Mouse (Mus musculus) cerebellum, postnatal 10 days (tissue): ENCODE measurements at regions not wholly inside any gene's neighbourhood (a gene's known extent, or its start where the extent isn't known, plus 50 kb on each side); places are given as distances from the start of the nearest gene placed in this dataset.

Source experiments
- DNase-seq, 2 experiments: peaks; one replicate each; pipeline ENCODE4 v3.0.0; 2021; ENCODE audit warnings: mixed read lengths in 2 of 2

- no peak for DNase-seq
Observed at GRCm38 (mm10) chr13:37572983-37573382, 205.2 kb upstream of the Rreb1 start.

GRCm38 (mm10) chr13:37579231-37579630 is 199.0 kb upstream of the Rreb1 start:
- peak; percentile 28 to 31 for DNase-seq

- peak; percentile 76 to 86 for DNase-seq
Observed at GRCm38 (mm10) chr13:37579775-37580174, 198.4 kb upstream of the Rreb1 start.

- no peak for DNase-seq
Observed at GRCm38 (mm10) chr13:37580806-37581205, 197.4 kb upstream of the Rreb1 start.

- no peak for DNase-seq
Observed at GRCm38 (mm10) chr13:37581374-37581773, 196.8 kb upstream of the Rreb1 start.

- DNase-seq, result no peak
Observed at GRCm38 (mm10) chr13:37585476-37585875, 192.7 kb upstream of the Rreb1 start.

GRCm38 (mm10) chr13:37586511-37586910 is 191.7 kb upstream of the Rreb1 start:
- no peak for DNase-seq

- DNase-seq, result no peak
Observed at GRCm38 (mm10) chr13:37587911-37588310, 190.3 kb upstream of the Rreb1 start.

GRCm38 (mm10) chr13:37588528-37589176 is 189.5 kb upstream of the Rreb1 start:
- no peak for DNase-seq

GRCm38 (mm10) chr13:37592149-37592548 is 186.1 kb upstream of the Rreb1 start:
- no peak for DNase-seq

GRCm38 (mm10) chr13:37595196-37595595 is 183.0 kb upstream of the Rreb1 start:
- DNase-seq, result no peak

GRCm38 (mm10) chr13:37597575-37597974 is 180.6 kb upstream of the Rreb1 start:
- no peak for DNase-seq

GRCm38 (mm10) chr13:37598165-37598775 is 179.9 kb upstream of the Rreb1 start:
- DNase-seq, result no peak

GRCm38 (mm10) chr13:37599679-37600078 is 178.5 kb upstream of the Rreb1 start:
- DNase-seq, result no peak

- no peak for DNase-seq
Observed at GRCm38 (mm10) chr13:37600172-37600571, 178.0 kb upstream of the Rreb1 start.

GRCm38 (mm10) chr13:37601068-37601467 is 177.1 kb upstream of the Rreb1 start:
- DNase-seq, result no peak

- DNase-seq, result peak; percentile 54 to 66
Observed at GRCm38 (mm10) chr13:37602256-37602655, 175.9 kb upstream of the Rreb1 start.

- no peak for DNase-seq
Observed at GRCm38 (mm10) chr13:37603226-37603994, 174.8 kb upstream of the Rreb1 start.

- DNase-seq, result no peak
Observed at GRCm38 (mm10) chr13:37606250-37606649, 171.9 kb upstream of the Rreb1 start.

- DNase-seq, result no peak
Observed at GRCm38 (mm10) chr13:37609085-37609484, 169.1 kb upstream of the Rreb1 start.

GRCm38 (mm10) chr13:37611387-37611786 is 166.8 kb upstream of the Rreb1 start:
- no peak for DNase-seq

GRCm38 (mm10) chr13:37617015-37617414 is 161.2 kb upstream of the Rreb1 start:
- no peak for DNase-seq

GRCm38 (mm10) chr13:37619841-37620725 is 158.1 kb upstream of the Rreb1 start:
- DNase-seq, result no peak
